Mouse (Mus musculus): ENCODE results near the gene Gatad1.
"Not testable (repeated sequence)": the region's sequence is repeated elsewhere in the genome, so short reads cannot be mapped to it uniquely, and the experiment has no call there.

Gatad1 gene

GRCm38 (mm10) chr5:3657085-3657484 lies at the start of gene Gatad1:
TSS of gene Gatad1 (minus strand) at chr5:3657185.
- DNase-seq = no peak

GRCm38 (mm10) chr5:3702180-3702579 lies 45.2 kb upstream of the Gatad1 start:
- DNase-seq = no peak

GRCm38 (mm10) chr5:3700025-3700424 lies 43.0 kb upstream of the Gatad1 start:
- DNase-seq = no peak

- no peak for DNase-seq
These were observed 39.0 kb upstream of the Gatad1 start for GRCm38 (mm10) chr5:3696031-3696430.

GRCm38 (mm10) chr5:3695191-3695590 lies 38.2 kb upstream of the Gatad1 start:
- DNase-seq = no peak

- no peak for DNase-seq
These were observed 36.0 kb upstream of the Gatad1 start for GRCm38 (mm10) chr5:3692956-3693355.

- no peak for DNase-seq
These were observed 34.3 kb upstream of the Gatad1 start for GRCm38 (mm10) chr5:3691283-3691682.

- DNase-seq = no peak
These were observed 31.3 kb upstream of the Gatad1 start for GRCm38 (mm10) chr5:3688298-3688697.

GRCm38 (mm10) chr5:3669938-3670554 lies 13.1 kb upstream of the Gatad1 start:
- DNase-seq = no peak

GRCm38 (mm10) chr5:3666585-3666984 lies 9.6 kb upstream of the Gatad1 start:
- DNase-seq = no peak

- no peak for DNase-seq
These were observed 8.2 kb upstream of the Gatad1 start for GRCm38 (mm10) chr5:3665225-3665624.

- DNase-seq = no peak
These were observed 3.2 kb downstream of the Gatad1 start for GRCm38 (mm10) chr5:3653801-3654200.

GRCm38 (mm10) chr5:3652903-3653575 lies 3.9 kb downstream of the Gatad1 start:
- not testable (repeated sequence) for DNase-seq

- no peak for DNase-seq
These were observed 5.4 kb downstream of the Gatad1 start for GRCm38 (mm10) chr5:3651621-3652020.

GRCm38 (mm10) chr5:3650881-3651280 lies 6.1 kb downstream of the Gatad1 start, which contains the start of gene Tmbim7:
TSS of gene Tmbim7 (plus strand) at chr5:3651181.
- DNase-seq = no peak

- no peak for DNase-seq
These were observed 8.2 kb downstream of the Gatad1 start for GRCm38 (mm10) chr5:3648849-3649210.

- no peak for DNase-seq
These were observed 8.7 kb downstream of the Gatad1 start for GRCm38 (mm10) chr5:3648206-3648848.

- peak; percentile 78 for DNase-seq
These were observed 9.3 kb downstream of the Gatad1 start for GRCm38 (mm10) chr5:3647708-3648121.

- DNase-seq = peak; percentile 53
These were observed 9.8 kb downstream of the Gatad1 start for GRCm38 (mm10) chr5:3646991-3647707.

- no peak for DNase-seq
These were observed 10.4 kb downstream of the Gatad1 start for GRCm38 (mm10) chr5:3646539-3646938.

- no peak for DNase-seq
These were observed 11.7 kb downstream of the Gatad1 start for GRCm38 (mm10) chr5:3645326-3645725.

- no peak for DNase-seq
These were observed 12.4 kb downstream of the Gatad1 start for GRCm38 (mm10) chr5:3644621-3645020.

- DNase-seq = no peak
These were observed 21.7 kb downstream of the Gatad1 start for GRCm38 (mm10) chr5:3635286-3635685.

GRCm38 (mm10) chr5:3633951-3634350 lies 23.0 kb downstream of the Gatad1 start:
- DNase-seq = no peak

Measured in right cerebral cortex, postnatal 4 days (tissue).